Mouse (Mus musculus): Measurements from ENCODE around the gene Resf1.
A peak's percentile ranks its signal among the peaks of the same experiment; 100 is the strongest.
"Not testable (repeated sequence)": the region's sequence is repeated elsewhere in the genome, so short reads cannot be mapped to it uniquely, and the experiment has no call there.

The Resf1 gene

DNA sequence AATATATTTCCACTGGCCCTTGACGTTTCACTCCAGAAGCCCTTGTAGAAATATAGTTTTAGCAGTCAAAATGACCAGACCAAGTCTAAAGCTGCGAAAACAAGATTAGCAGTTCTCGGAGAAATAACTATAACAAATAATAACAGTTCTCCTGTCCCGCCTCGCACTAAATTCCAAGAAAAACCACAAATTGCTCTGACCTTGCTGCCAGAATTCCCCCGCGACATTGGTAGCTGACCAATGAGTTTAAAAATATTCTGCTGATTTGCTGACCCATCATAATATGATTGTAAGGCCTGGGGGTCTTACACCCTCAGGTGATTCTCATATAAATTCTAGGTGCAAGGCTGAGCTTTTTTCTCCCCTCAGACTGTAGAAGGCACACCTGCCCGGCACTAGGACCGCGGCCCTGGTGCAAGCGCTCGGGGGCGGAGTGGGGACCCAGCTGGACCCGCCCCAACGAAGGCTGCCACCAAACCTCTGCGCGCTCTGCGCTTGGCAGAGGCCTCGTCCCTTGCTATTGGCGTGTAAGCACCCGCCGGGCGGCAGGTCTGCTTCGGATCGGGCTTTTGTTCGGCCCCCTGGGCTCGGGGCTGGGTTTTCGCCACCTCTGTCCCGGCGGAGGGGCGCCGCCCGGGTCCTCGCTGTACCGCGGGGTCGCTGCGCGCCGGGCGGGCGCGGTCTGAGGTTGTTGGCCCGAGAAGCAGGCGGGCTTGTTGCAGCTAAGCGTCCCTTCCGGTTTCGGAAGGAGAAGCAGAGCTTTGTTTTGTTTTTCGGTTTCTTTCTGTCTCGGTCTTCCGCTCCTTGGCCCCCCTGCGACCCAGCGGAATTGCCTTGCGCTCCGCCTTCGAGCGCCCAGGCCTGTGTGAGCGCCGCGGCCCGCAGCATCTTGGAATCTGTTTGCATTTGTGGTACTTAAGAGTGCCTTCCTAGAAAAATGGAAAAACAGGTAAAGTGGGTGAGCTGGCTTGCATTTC is at the start of gene Resf1:
TSS of gene Resf1 (plus strand) at position 459 of the 977 bp plus-strand sequence.
- DNase-seq (ENCODE audit: low spot score): peak; percentile 50

DNA sequence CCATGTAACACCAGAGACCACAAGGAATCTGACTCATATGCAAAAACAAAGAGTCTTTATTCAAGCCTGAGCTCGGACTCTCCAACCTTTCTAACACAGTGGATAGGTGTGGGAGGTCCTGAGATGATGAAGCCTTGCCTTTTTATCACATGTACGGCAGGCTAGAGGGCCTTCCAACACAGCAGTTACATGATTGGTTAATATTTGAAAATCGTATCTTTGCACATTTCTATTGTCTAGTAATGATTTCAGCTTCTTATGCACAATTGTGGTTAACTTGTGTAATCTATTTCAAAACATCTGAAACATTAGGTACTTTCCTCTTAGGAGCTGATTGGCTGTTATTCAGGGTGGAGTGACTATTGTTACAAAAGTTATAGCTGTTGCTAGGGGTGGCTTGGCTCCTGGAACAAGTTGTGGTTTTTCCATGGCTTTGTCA is 48.4 kb upstream of the Resf1 start:
- DNase-seq (ENCODE audit: low spot score): no peak

DNA sequence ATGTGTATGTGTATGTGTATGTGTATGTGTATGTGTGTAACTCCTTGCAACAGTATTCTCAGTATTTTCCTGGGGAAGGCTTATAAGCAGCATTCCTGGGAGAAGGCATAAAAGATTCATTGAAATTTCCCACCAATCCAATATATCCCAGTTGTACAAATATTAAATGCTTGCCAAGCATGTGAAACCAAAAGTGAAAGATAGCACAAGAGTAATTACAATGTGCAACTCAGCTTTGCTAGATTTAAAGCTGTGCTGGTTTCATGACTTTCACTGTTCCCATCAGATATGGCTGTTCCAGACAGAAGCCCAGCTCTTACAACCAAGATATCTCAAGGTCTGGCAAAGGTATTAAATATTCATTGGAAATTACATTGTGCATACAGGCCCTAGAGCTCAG is 41.3 kb upstream of the Resf1 start:
- no peak for DNase-seq (ENCODE audit: low spot score)

DNA sequence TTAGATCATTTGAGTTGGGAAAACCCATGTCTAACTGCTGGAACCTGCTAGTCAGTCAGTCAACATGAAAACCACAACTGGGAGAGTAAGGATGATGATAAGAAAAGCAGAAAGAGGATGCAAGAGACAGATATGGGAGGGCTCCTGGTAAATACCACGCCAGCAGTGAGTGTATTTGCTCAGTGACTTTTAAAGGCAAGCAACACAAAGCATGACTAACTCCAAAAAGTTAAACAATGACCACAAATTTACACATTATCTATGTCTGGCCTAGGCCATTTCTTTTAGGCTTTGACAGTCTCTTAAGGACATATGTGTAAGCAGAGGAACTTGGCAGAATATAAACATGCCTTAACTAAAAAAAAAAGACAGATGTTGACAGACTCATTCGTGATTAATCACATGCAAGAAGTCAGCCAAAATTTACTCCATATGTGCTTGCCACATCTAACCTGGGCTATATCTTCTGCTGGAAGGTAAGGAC is 30.9 kb upstream of the Resf1 start:
- no peak for DNase-seq (ENCODE audit: low spot score)

DNA sequence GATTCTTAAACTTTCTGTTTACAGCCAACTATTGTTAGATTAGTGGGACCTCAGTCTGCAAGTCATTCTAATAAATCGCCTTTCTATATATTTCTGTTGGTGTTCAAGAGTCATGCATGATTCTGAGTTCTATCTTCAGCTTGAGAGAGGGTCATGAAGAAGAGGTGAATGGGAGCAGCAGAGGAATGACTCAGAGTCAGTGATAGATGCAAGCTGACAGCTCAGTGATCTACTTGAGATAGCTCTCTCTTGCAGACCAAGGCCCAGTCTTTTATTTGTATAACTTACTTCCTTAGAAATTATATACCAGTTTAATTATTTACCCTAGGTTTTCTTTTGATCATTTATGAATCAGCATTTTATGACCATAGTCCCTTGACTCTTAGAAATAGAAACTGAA is 30.3 kb upstream of the Resf1 start:
- DNase-seq (ENCODE audit: low spot score): no peak

DNA sequence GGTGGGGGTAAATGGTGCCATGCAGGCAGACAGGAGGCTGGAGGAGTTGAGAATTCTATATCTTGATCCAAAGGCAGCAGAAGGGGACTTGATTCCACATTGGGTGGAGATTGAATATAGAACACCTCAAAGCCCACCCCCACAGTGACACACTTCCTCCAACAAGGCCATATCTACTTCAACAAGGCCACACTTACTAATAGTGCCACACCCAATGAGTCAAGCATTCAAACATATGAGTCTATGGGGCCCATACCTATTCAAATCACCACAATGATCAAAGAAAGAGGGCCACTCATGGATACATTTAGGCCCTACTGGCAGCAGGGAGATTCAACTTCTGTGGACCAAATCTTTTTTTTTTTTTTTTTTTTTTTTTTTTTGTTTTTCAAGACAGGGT is 28.7 kb upstream of the Resf1 start:
- no peak for DNase-seq (ENCODE audit: low spot score)

DNA sequence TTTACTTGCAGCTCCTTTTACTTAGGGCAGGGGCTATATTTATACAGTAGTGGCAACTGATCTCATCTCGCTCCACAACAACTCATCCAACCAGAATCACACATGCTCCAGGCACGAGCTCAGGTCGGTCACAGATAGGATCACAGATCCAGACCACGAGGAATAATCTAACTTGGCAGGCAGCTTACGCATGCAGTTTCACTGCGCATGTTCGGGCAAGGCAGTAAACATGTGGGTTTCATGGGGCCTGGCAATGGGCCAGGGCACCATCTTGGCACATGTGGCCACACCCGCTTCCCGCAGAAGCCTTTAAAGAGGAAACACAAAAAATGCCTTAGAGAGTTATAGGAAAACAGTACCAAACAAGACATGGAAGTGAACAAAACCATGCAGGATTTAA is 21.0 kb upstream of the Resf1 start:
- not testable (repeated sequence) for DNase-seq (ENCODE audit: low spot score)

DNA sequence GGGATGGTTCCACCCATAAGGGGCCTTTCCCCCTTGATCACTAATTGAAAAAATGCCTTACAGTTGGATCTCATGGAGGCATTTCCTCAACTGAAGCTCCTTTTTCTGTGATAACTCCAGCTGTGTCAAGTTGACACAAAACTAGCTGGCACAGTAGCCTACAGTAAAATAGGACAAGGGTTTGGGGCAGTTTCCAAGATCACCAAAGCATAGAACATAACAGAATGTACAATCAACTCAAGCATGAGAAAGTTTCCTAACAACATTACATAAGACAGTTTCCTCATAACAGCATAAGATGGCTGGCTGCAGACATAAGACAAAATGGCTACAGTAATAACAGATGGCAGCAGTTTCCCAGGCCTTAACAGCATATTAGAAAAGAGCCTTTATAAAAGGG is 6.0 kb upstream of the Resf1 start:
- DNase-seq (ENCODE audit: low spot score): not testable (repeated sequence)

DNA sequence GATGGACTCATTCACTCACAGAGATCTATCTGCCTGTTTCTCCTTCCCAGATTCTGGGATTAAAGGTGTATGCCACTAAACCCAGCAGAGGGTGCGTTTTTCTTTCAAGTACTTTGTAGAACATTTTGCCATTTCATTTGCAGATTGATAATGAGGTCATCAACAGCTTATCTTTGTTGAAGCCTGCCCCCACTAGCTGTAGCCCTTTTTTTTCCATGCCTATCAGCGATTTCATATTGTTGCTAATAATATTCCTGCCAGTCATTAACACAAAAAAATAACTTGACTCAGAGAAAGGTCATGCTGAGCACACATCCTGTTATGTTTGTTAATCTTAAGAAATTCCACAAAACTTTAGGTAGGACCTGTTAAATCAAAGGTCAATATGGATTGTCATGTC is 2.1 kb upstream of the Resf1 start:
- no peak for DNase-seq (ENCODE audit: low spot score)

DNA sequence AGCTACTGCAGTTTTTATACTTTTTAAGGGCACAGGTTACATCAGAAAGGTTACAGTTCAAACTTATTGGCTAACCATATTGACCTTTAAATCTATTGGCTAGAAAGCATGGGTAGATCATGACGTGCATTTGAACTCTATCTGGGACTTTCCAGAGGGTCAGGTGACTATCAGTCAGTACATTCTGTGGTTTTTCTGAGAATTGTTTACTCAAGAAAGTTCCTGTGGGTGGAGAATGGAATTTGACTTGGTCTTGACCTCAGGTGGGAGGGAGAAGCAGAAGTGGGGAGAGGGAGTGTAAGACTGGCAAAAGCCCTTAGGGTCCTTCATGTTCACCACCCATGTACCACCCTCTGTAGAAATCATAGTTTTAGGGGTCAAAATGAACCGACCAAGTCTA is 1.4 kb upstream of the Resf1 start:
- DNase-seq (ENCODE audit: low spot score): no peak

DNA sequence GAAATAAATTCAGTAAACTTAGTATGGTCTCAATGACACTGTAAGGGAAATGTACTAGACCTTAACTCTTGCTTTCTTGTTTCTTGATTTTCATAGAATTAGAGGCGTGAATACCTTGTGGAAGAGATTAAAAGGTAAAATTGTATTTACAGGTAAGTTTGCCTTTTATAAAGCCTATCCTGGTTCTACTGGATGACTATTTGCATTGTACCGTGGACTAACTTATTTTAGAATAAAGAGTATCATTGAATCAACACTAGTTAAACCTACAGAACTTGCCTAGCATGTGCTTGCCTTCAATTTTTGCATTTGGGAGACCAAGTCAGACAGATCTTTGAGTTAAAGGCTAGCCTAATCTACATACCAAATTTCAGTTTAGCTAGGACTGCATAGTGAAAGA is 1.0 kb downstream of the Resf1 start:
- DNase-seq (ENCODE audit: low spot score): no peak

DNA sequence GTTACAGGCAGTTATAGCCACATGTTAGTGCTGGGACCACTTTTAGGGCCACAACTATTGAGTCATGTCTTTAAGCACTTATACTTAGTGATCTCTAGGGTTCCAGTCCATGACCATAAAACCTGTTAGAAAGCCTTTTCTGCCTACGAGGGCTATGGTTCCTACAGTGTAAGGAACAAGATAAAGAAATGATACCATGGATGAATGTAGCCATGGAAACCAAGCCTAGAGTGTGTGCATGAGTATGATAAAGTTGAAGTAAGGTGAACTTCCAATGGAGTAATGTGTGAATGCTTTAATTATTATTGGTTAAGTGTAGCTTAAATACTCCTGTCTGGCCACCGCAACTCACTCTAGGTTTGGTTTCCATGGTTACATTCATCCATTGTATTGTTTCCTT is 1.8 kb downstream of the Resf1 start:
- DNase-seq (ENCODE audit: low spot score): no peak

DNA sequence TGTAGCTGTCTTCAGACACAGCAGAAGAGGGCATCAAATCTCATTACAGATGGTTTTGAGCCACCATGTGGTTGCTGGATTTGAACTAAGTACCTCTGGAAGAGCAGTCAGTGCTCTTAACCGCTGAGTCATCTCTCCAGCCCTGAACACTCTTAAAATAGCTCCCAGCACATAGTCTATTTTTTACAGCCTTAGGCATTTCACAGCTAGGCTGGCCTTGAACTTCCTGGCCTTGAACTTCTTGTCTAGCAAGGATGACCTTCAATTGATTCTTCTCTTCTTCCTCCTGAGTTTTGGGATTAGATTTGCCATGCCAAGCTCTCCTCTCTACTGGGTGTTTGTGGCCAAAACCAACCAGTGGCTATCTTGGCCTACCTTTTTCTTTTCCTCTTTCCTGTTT is 2.6 kb downstream of the Resf1 start:
- no peak for DNase-seq (ENCODE audit: low spot score)

DNA sequence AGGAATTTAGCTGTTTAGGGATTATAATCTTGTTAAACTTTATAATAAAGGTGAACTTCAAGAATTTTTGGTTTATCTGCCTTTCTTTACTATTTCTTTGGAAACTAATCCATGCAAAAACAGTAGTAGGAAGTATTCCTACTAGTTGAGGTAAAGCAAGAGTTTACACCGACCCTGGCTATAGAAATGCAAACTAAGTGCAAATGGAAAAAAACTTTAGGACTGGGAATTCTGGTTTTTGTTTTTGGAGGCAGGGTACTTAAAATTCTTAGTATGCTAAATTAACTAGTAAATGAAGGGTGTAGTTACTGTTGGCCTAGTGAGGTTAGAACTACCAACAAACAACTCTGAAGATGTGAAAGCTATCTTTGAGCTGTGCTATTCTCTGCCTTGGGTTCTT is 3.0 kb downstream of the Resf1 start:
- DNase-seq (ENCODE audit: low spot score): no peak

DNA sequence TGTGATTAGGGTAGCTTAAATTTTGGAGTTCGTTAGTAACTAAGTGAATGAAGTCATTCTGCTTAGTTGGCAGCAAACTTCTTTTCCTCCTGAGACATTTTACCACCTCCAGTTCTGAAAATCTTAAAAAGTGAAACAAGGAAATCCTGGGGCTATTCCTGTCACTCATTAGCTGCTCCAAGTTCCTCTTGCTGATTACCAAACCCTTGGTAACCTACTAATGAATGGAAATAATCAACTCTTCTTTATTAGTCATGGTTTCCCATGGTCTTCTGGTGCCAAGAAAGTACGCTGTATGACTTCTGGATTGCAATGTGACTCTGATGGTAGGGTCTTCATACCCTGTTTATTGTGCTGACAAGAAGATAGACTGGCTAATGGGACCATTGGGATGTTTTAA is 5.7 kb downstream of the Resf1 start:
- DNase-seq (ENCODE audit: low spot score): no peak

DNA sequence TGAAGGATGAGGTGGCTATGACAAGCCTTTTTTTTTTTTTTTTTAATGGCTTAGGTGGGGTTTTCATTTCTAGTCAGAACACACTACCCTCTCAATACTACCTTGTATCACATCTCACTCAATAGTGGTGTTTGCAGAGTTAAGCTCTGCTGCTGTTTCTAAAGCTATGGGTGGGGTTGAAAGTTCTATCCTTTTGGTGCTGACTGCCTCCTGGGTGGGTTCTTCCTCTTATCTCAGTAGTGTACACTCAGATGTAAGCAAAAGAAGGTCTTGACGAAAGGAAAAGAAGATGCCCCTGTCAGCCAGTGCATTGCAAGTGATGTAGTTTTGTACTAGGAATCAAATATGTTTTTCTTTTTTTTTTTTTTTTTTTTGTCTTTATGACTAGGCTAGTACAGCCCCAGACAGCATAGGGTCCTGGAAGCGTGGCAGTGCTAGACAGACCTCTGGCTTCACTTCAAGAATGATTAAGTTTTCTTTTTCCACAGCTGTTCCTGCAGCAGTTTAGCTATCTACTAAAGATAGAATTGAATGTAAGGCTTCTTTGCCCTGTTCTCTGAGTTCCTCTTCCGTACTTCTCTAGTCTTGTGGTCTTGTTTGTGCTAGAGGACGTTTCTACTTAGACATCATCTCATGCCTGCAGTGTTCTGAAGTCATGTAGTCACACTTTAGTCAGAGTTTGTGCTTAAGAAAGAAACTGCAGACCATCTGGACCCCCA is 14.5 kb downstream of the Resf1 start:
- DNase-seq (ENCODE audit: low spot score): no peak

DNA sequence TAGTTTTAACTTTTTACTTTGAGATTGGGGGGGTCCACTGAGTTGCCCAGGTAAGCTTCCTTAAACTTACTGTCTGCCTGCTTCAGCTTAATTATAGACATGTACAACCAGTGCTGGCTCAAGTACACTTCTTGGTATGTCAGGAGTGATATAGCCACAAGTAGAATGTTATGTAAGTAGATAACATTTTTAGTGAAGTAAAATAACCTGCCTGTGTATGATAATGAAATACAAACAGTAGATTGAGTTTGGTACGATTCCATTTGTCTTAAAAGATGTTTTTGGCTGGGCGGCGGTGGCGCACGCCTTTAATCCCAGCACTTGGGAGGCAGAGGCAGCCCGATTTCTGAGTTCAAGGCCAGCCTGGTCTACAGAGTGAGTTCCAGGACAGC is 15.0 kb downstream of the Resf1 start:
- no peak for DNase-seq (ENCODE audit: low spot score)

DNA sequence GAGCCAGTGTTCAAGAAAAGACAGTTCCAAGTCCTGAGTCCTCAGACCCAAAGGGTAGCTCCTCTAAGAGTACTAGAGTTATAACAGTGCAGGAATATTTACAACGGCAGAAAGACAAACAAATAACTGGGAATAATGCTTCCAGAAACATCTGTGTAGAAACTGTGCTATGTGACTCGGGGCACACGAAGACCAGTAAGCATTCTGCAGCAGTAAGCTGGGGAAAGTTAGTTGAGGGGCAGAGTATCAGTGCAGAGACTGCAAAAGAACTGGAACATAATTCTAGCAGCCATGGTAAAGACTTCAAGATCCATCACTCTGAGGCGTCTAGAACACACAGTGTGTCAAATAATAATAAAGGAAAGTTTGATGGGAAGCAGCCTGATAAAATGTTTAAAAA is 19.9 kb downstream of the Resf1 start:
- no peak for DNase-seq (ENCODE audit: low spot score)

DNA sequence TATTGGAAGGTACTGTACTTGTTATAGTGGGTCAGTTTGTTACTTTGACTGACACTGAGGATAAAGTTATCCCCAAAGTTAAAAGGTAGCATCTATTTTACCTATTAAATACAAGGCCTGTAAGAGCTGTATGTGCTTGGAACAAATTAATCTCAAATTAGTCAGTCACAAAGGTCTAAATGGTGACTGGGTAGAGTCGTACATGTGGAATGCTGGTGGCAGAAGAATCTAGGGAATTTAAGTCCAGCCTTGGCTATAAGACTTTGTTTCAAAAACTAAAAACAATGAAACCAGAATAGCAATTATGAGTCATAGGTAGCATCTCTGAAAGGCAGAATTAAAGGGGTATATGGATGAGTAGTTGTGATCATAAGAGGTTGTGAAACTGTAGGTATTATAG is 21.1 kb downstream of the Resf1 start:
- DNase-seq (ENCODE audit: low spot score): no peak

DNA sequence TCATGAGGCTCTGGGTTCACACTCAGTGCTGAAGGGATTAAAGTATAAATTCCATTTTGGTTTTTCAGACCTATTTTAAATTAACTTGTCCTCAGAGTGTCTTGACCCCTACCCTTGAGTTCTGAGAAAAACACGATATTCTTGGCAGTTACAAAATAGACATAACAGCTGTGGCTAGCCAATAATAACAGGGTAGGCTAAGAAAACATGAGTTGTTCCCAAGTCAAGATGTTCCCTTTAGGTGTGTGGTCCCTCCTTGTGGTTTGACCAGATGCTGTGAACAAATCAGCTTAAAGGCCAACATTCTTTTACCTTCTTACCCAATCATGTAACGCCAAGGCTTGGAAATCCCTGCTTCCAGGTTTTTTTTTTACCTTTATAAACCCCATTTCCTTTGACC is 23.8 kb downstream of the Resf1 start:
- DNase-seq (ENCODE audit: low spot score): no peak

DNA sequence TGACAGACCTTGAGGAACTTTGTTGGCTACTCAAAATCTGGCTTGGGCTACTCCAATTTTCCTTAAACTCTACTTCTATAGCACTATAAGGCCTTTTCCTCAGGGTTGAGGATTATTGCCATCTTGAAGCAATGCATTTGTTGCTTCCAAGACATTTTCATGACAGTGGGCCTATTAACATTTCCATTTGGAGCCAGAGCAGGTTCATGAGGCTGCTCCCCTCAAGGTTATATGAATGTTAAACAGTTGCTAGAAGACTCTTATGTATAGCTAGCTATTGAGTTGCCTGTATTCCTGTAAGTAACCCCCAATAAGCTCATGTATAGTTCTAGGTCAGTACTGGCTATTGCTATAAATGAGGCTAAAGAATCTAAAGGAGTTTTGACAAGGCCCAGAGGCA is 28.8 kb downstream of the Resf1 start:
- no peak for DNase-seq (ENCODE audit: low spot score)

DNA sequence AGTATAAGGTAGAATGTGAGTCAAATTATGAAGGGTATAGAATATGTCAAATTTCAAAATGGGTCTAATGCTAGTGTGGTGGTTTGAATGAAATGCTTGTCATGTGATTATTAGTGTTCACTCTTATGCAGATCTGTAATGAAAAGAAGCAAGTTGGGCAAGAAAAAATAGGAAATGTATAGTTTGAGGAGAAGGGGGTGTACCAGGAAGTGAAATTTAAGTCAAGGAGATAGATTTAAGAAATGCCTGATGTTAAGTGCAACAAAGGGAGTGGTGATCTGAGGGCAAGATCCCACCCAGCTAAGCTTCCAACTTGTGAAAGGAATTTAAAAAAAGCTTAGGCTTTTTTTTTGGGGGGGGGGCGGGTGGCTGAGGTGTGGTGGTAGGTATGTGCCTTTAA is 29.4 kb downstream of the Resf1 start:
- no peak for DNase-seq (ENCODE audit: low spot score)

DNA sequence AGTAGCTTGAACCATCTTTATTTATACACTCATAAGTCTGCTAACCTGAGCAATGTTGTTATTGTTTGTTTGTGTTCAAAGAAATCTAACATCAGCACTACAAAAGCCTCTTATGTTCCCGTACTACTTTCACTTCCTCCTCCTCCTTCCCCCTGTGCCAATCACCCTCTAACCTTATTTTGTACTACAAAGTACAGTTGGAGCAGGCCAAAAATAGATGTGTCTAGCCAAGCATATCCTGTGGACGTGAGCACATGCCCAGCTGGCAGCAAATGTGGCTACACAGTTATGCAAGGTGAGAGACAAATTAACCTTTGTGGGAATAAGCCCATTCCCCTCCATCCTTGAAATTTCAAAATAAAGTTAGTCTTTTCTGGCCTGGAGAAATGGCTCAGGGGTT is 34.6 kb downstream of the Resf1 start:
- DNase-seq (ENCODE audit: low spot score): no peak

Measured in urinary bladder, postnatal 10 days (tissue).